Mouse (Mus musculus) frontal cortex, adult 2 months (tissue): ENCODE measurements at regions not wholly inside any gene's neighbourhood (a gene's known extent, or its start where the extent isn't known, plus 50 kb on each side); places are given as distances from the start of the nearest gene placed in this dataset.

ENCODE experiments used
- DNase-seq, 2 experiments: peaks; one replicate each; pipeline ENCODE4 v3.0.0; 2022; ENCODE audit warnings: low spot score in 1 of 2; ENCODE audit errors: extremely low spot score in 1 of 2

DNA sequence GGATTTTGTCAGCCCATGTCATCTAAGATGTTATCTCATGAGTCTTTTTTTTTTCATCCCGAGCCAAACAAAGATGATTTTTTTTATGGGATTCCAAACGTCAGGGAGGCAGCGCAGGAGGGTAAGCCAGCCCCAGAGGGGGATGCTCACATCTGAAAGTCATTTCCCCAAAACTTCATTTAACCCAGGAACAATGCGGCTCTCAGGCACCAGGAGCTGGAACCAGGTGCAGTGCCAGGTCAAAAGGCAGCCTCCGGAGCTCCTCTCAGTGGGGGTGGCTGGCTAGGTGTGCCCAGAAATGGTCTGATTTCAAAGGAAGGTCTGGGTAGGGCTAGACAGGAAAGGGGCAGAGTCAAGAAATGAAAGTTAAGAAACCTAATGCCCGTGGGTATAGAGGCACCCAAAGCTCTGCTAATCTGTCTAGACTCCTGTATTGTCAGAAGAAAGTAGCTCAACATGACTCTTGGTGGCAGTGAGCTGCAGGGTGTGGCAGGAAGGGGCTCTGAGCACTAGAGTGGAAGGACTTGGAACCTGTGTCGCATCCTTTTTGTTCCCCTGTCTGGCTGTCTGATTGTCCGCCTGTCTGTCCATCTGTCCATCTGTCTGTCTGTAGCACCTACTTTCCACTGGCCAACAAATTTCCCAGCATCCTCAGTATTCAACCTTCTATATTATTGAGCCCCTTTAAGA, 175.3 kb upstream of the Klf12 start:
- no peak for DNase-seq

DNA sequence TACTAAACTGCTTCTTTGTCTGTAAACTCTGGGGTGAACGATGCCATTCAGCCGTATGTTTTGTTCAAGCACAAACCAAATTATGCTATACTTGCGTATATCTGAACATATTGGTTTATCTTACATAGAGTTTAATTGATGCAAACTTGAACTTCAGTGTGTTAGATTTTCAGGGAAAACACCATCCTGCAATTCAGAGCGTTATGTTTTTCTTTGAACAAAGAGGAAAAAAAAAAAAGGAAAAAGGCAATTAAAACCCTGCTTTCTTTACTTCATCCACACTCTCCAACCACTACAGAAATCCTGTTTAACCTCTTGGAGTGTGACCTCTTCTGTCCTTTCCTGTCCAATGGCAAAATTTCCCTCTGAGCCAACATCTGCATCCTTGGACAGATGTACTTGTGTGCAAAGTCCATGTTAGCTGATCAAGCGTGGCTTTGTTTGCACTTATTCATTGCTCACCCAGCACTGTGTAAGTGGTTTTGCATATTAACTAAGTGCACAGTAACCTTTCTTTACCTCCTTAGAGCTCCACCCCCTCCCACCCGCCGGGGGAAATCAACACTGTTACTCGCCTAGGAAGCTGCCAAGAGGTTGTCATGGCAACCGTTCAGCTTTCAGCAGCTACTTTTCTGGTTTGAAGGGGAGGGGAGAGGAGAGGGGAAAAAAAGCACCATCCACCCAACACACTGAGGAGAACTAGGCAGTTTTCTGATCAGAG, 174.4 kb upstream of the Klf12 start:
- DNase-seq: peak; percentile 88 to 95

DNA sequence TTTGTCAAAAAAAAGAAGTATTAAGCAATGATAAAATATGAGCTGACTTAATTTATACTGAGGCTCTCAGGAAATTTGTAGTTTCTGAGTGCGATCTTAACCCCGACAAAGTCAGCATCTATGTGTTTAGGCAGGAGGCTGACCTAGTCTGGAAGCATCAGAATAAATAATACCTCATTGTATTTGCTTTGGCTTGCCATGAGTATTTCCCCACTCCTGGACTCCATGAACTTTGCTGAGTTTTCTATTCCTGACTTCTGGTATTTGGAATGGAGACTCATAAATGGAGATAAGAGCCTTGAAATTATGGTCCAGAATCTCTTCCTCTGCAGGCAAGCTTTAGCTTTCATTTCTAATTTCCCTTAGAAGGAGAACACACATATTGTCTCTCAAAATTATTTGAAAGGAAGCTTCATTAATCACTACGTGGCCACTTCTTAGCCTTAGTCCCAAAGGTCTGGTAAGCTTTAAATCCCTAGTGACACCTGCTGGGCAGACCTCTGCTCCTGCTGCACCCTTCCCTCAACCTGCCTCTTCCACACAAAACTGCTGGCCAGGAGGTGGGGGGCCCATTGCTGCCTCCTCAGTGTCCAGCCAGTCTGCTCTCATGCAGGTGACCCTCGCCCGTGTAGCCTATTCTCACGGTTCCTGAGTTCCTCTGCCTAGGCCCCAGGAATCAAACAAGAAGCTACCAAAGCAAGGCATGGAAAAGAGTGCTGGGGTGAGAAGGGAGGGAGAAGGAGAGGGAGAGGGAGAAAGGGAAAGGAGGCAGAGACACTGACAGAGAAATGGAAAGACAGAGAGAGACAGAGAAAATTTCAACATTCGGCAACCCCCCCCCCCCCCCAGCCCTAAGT, 173.6 kb upstream of the Klf12 start:
- peak in 1 of 2 experiments; percentile 23 for DNase-seq

GRCm38 (mm10) chr14:100446130-100446529, 161.7 kb upstream of the Klf12 start:
- DNase-seq: no peak

DNA sequence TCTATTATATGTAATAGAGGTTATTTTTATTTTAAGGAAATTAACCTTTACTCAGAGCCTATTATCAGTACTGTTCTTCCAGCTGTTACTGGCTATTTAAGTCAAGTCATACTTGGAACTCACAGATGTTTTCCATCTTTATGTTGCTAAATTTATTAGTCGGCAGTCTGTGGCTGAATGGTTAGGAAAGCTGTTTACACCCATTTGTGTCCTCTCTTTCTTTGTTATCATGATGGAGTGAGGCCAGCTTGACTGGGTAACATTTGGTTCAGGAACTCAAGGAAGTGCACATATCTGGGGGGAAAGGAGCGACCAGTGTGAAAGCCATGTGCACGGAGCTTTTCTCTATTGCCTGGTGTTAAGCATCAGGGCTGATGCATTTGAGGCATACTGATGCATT, 160.4 kb upstream of the Klf12 start:
- DNase-seq: no peak

GRCm38 (mm10) chr14:100444099-100444498, 159.6 kb upstream of the Klf12 start:
- no peak for DNase-seq

DNA sequence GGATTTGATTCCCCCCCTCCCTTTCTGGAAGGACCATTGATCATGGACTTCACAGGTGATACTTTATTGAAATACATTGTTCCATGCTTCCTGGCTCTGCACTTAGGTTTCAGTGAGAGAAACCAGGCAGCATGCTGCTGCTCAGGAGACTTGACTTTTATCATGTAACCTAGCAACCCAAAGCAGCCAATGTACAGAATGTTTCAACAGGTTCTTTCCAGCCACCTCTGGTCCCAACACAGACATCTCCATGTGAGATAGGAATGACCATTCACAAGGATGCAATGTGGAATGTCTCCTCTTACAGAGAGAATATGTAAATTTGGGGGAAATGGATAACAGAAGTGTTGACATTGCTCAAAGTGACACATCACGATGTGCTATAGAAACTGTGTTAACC, 153.1 kb upstream of the Klf12 start:
- no peak for DNase-seq

DNA sequence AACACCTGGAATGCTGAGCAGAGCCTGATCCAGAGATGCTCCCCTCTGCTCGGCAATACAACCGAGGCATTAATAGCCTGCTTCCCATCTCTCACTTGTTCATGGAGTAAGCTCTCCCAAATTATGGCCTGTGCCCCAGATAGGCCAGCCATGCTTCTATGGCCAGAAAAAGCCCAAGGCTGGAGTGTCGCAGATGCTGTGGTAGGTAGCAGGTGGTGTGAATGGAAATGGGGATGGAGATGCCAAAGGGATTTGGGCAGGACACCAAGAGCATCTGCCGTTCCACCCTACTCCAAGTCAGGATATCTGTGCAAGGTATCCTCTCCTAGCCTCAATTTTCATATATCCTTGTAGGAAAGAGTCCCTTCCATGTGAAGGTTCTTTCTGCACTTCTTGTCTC, 145.2 kb upstream of the Klf12 start:
- DNase-seq: no peak

DNA sequence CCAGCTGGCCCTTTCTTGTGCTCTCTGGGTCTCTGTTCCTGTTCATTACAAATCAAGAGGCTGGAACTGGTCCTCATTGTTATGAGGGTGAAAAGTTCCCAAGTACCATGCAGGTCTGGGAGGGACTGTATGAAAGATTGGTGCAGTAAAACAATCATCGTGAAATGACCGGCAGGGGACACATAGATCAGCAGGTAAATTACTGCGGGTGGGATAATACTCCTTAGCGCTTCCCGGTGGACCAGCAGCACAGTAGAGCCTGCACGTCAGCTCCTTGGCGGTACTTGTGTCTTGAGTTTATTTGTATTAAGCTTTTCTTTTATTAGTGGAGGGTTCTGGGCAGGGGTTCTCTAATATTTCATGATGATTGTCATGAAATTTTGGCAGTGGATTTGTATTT, 141.9 kb upstream of the Klf12 start:
- DNase-seq: no peak

DNA sequence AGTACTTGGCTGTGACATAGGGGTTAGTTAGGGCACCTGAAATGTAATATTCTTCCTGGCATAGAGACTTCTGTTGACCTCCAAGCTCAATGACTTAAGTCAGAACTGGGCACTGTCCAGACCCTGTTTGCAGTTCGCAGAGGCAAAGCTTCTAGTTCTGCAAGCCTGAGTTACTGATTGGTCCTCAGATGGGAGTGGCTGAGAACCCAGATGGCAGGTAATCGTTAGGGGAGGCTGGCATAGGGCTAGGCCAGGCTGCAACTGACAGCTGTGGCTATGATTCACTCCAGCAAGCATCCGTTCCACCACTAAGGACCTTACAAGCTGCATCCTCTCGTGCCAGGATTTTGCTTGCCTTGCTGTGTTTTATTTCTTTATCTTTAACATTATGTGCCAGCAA, 139.3 kb upstream of the Klf12 start:
- no peak for DNase-seq

- no peak for DNase-seq
Measured at GRCm38 (mm10) chr14:100421666-100422065, 137.2 kb upstream of the Klf12 start.

GRCm38 (mm10) chr14:100415099-100415498, 130.6 kb upstream of the Klf12 start:
- DNase-seq: no peak

GRCm38 (mm10) chr14:100412211-100412610, 127.7 kb upstream of the Klf12 start:
- DNase-seq: no peak

- DNase-seq: no peak
Measured at GRCm38 (mm10) chr14:100397191-100397590, 112.7 kb upstream of the Klf12 start.

GRCm38 (mm10) chr14:100375218-100375983, 90.9 kb upstream of the Klf12 start:
- no peak for DNase-seq

DNA sequence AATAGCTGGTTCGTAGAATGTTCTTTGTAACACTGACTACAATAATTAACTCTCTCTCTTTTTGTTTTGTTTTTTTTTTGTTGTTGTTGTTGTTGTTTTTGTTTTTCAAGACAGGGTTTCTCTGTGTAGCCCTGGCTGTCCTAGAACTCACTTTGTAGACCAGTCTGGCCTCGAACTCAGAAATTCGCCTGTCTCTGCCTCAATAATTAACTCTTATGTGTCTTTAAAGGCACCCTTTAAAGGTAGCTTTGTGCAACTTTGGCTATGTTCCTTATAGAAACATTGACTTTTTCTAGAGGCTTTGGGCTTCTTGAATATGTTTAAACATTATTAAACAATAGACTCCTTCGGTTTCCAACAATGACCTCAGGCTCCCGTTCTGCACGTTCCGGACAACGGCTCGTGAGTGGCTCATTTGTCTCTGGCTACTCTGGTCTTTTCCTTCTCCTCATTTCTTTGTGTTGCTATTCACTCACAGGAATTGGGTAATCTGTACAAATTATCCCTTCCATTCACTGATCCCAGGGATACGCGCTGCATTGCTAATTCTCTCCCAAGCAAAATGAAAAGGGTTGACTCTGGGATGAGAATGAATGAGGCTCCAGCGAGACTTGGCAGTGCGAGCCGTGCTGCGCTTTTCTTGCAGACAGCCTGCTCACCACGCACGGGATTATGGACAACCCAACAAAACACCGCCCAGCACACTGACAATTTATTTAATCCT, 90.2 kb upstream of the Klf12 start:
- DNase-seq: peak; percentile 11 to 66

DNA sequence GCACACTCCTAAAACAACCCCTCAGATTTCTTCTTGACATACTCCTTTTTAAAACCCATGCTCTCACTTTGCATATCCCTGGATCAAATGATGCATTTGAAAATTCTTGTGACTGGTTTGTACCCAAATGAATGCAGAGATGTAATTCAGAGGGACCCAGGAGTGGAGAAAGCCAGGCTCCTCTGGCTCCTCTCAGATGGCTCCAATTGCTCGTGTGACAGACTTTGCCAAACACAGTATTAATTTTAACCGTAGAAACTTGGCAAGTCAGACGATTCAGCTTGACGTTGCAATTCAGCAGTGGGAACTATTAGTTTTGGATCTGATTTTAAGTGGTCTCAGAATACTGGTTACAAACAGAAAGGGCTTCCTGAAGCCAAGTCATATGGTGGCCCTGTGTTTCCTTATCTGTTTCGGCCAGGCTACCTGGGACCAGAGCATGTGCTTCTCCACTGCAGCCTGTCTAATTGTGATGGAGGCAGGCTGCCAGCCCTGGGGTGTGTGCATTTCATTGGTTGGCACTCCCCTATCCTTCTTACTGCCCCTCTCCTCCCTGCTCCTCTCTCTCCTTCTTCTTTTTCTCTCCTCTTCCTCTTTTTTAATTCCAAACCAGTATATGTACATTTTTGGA, 81.9 kb upstream of the Klf12 start:
- no peak for DNase-seq

DNA sequence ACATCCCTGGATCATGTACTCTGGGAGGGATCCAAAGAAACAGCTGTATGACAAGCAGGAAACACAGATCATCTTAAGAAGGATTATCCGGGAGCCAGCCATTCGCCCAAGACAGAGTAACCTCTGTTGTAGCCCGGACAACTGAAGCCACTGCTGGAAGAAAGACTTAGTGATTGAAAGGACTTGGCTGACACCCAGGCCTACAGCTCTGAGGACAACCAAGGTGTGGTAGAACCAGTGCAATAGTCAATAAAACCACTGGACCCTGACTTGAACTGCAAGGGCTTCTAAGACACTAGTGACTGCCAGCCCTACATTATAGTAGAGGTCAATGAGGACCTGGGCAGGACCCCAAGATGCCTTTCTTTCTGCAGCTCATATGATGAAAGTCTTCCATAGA, 78.3 kb upstream of the Klf12 start:
- DNase-seq: no peak

GRCm38 (mm10) chr14:100361346-100362029, 77.0 kb upstream of the Klf12 start:
- DNase-seq: no peak
